Mouse (Mus musculus) ES-E14 (cell line): ENCODE measurements around the gene Cerkl. TPM values are rescaled to one million over a fixed set of nuclear protein-coding genes. Genes with fewer than 3 reads are reported as not detected.

Experiments
- DNase-seq: peaks from one replicate; pipeline ENCODE4 v3.0.0-alpha.2; 2013; ENCODE audit warnings: low read depth, low spot score
- H3K27ac ChIP-seq: 2 replicates; pipeline ENCODE4 v1.5.1; 2012; ENCODE audit warnings: low read depth, mild to moderate bottlenecking, low read length, moderate library complexity, mixed read lengths; ENCODE audit not compliant: poor library complexity, insufficient read depth, severe bottlenecking
- H3K36me3 ChIP-seq: 2 replicates; pipeline ENCODE4 v1.6.1; 2012; ENCODE audit warnings: mild to moderate bottlenecking, low read length, moderate library complexity, mixed read lengths; ENCODE audit not compliant: control insufficient read depth, poor library complexity, insufficient read depth, severe bottlenecking
- H3K4me1 ChIP-seq, 2 experiments: fragments of 150-350 bp in 1 of 2; sonication (generic) in 1 of 2; 2 replicates each; pipeline ENCODE4 v1.6.1; 2012; ENCODE audit warnings: low read length in 2 of 2, mild to moderate bottlenecking in 1 of 2, mixed read lengths in 1 of 2; ENCODE audit not compliant: control insufficient read depth in 2 of 2, insufficient read depth in 2 of 2, poor library complexity in 1 of 2
- H3K4me3 ChIP-seq, 2 experiments: fragments of 150-350 bp in 1 of 2; sonication (generic) in 1 of 2; 2 replicates each; pipeline ENCODE4 v1.5.1; 2012; ENCODE audit warnings: low read length in 2 of 2, low read depth in 1 of 2, mild to moderate bottlenecking in 1 of 2, mixed read lengths in 1 of 2; ENCODE audit not compliant: insufficient read depth in 1 of 2, poor library complexity in 1 of 2, severe bottlenecking in 1 of 2
- H3K9ac ChIP-seq: 2 replicates; pipeline ENCODE4 v1.6.1; 2012; ENCODE audit warnings: low read depth, mild to moderate bottlenecking, low read length, mixed read lengths; ENCODE audit not compliant: poor library complexity, insufficient read depth, severe bottlenecking
- H3K9me3 ChIP-seq: fragments of 150-350 bp; sonication (generic); 2 replicates; pipeline ENCODE4 v1.6.1; 2012; ENCODE audit warnings: low read depth, mild to moderate bottlenecking, low read length; ENCODE audit not compliant: control insufficient read depth, insufficient read depth
- CHD2 ChIP-seq: IDR thresholded peaks from 2 replicates; pipeline ENCODE4 v1.6.1; 2014; ENCODE audit warnings: mild to moderate bottlenecking, low read depth, low read length, inconsistent platforms
- HCFC1 ChIP-seq: IDR thresholded peaks from 2 replicates; pipeline ENCODE4 v1.6.1; 2012; ENCODE audit warnings: low read length, inconsistent platforms, borderline replicate concordance; ENCODE audit not compliant: insufficient read depth
- MAFK ChIP-seq: IDR thresholded peaks from 2 replicates; pipeline ENCODE4 v1.6.1; 2014; ENCODE audit warnings: mild to moderate bottlenecking, low read depth, low read length, inconsistent platforms; ENCODE audit not compliant: insufficient read depth
- ZC3H11A ChIP-seq: IDR thresholded peaks from 2 replicates; pipeline ENCODE4 v1.6.1; 2012; ENCODE audit warnings: low read depth, mild to moderate bottlenecking, inconsistent platforms, low read length, borderline replicate concordance
- ZNF384 ChIP-seq: IDR thresholded peaks from 2 replicates; pipeline ENCODE4 v1.6.1; 2012; ENCODE audit warnings: low read depth, low read length, inconsistent platforms
- in situ Hi-C, 2 experiments: fragments of 600-800 bp; cut with MboI; formaldehyde crosslinking; loops; one replicate each; pipeline ENCODE4 v1.15.1; 2025; ENCODE audit warnings: low sequenced_read_pairs in 2 of 2, inconsistent platforms in 1 of 2; ENCODE audit not compliant: unreplicated experiment in 2 of 2
- total RNA-seq: library from RNA; depleted of rRNA; stranded (reverse); fragments of 300-350 nt; gene quantifications from 2 replicates; pipeline ENCODE4 v1.2.3, GENCODE M21; 2012

The Cerkl gene
- total RNA-seq, 1 experiment: 1.4 TPM

GRCm38 (mm10) chr2:79428569-79429104 lies 27.9 kb downstream of the Cerkl start:
- DNase-seq: no peak
- peak overlapping the region; percentile 73 to 84 for H3K4me3 ChIP-seq
- peaks cover 3 to 12% of the 10 kb centered on the region in 2 experiments; a peak in 2 of 4 replicates for H3K4me1 ChIP-seq
- TF ChIP-seq ZNF384: no peak
- no peak for TF ChIP-seq ZC3H11A
- TF ChIP-seq MAFK: no peak
- no peak for TF ChIP-seq CHD2
- no peaks in the 10 kb centered on the region for H3K9me3 ChIP-seq
- in situ Hi-C loops: no loop called here
- no peaks in the 10 kb centered on the region for H3K36me3 ChIP-seq
- H3K27ac ChIP-seq: no peak overlapping the region
- H3K9ac ChIP-seq: peak overlapping the region; percentile 18

GRCm38 (mm10) chr2:79428022-79428421 lies 28.6 kb downstream of the Cerkl start:
- Histone ChIP-seq H3K4me1 (peaks cover 3 to 12% of the 10 kb centered on the region in 2 experiments; a peak in 2 of 4 replicates), H3K36me3 (no peaks in the 10 kb centered on the region), H3K9ac (no peak overlapping the region), H3K4me3 (peak overlapping the region in 1 of 2 experiments; percentile 84; a peak in 2 of 4 replicates), H3K27ac (no peak overlapping the region), H3K9me3 (no peaks in the 10 kb centered on the region)
- TF ChIP-seq MAFK (no peak), ZC3H11A (no peak), ZNF384 (no peak), CHD2 (no peak), HCFC1 (no peak)
- in situ Hi-C loops: no loop called here
- no peak for DNase-seq

DNA sequence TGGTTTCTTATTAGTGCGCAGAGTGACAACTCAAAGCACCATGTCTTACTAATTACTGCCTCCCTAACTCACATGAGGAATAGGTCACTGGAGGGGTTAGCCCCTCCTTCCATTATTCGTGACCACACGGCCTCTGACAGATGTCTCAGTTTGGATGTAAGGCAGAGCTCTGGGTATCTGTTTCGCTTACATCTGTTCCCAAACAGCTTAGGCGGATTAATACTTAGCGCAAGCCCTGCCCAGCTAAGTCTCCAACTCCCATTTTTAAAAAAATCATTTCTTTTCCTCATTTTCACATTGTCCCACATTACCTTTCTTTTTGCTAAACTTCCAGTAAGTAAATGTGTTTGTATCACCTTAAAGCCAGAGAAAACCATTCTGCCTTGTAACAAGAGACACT lies 34.9 kb downstream of the Cerkl start:
- Histone ChIP-seq H3K36me3 (no peaks in the 10 kb centered on the region), H3K4me1 (no peaks in the 10 kb centered on the region), H3K9me3 (no peaks in the 10 kb centered on the region), H3K27ac (no peak overlapping the region), H3K9ac (no peak overlapping the region), H3K4me3 (no peak overlapping the region)
- in situ Hi-C loops: no loop called here
- TF ChIP-seq ZNF384: no peak
- no peak for TF ChIP-seq CHD2
- TF ChIP-seq MAFK: no peak
- TF ChIP-seq HCFC1: no peak
- TF ChIP-seq ZC3H11A: no peak
- DNase-seq: no peak

DNA sequence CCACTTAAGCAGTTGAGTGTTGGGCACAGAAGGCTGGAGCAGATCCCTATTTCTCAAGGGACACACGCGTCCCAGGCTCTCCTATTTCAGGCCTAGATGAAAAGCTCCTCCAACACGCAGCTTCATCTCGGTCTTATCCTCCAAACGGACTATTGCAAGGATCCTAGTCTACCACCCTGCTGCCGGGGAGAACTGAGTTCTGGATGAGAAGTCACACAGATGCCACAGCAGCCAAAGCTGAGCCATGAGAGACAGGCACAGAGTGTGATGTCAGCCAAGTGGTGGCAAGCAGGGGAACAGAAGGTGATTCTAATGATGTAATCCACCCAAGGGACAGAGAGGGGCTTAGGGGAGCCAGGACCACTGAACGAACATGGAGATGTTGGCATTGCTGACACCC lies 42.1 kb downstream of the Cerkl start:
- Histone ChIP-seq H3K9me3 (no peaks in the 10 kb centered on the region), H3K36me3 (no peaks in the 10 kb centered on the region), H3K9ac (no peak overlapping the region), H3K4me1 (no peaks in the 10 kb centered on the region), H3K4me3 (no peak overlapping the region), H3K27ac (no peak overlapping the region)
- no peak for DNase-seq
- in situ Hi-C loops: no loop called here
- TF ChIP-seq ZC3H11A (no peak), ZNF384 (no peak), MAFK (no peak), HCFC1 (no peak), CHD2 (no peak)

GRCm38 (mm10) chr2:79410903-79411255 lies 45.7 kb downstream of the Cerkl start:
- no peaks in the 10 kb centered on the region for H3K4me1 ChIP-seq
- in situ Hi-C loops: no loop called here
- H3K36me3 ChIP-seq: no peaks in the 10 kb centered on the region
- H3K9ac ChIP-seq: no peak overlapping the region
- no peak for DNase-seq
- no peak overlapping the region for H3K27ac ChIP-seq
- TF ChIP-seq MAFK (no peak), HCFC1 (no peak), CHD2 (no peak), ZNF384 (no peak), ZC3H11A (no peak)
- no peaks in the 10 kb centered on the region for H3K9me3 ChIP-seq
- H3K4me3 ChIP-seq: no peak overlapping the region
